Mouse (Mus musculus): ENCODE measurements around the gene Gm28036. TPM values are rescaled to one million over a fixed set of nuclear protein-coding genes. Genes with fewer than 3 reads are reported as not detected.

Gm28036 gene
- polyA plus RNA-seq, 1 experiment from 2014 or later, result 6.2 TPM

DNA sequence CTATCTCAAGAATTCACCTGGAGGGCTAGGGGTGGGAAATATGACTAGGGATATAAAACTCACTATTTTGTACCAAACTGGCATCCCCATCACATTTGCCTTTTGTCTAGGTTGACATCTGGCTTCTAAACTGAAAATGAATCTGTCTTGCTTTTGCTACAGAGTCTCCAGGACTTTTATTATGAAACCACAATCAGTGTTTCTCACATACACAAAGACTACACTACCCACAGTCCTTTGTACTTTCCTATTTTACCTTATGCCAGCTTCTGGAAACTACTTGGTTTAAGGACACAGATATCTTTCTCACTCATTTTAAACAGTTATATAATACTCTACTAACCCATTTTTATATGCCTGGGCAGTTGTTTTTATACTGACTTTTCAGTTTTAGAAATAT lies 101.4 kb downstream of the Gm28036 start:
- H3K4me3 ChIP-seq (ENCODE audit: low read depth, low read length), result no peak overlapping the region
- H3K9me3 ChIP-seq (replicated peaks; ENCODE audit: control insufficient read depth, low read length), result no peaks in the 10 kb centered on the region
- no peaks in the 10 kb centered on the region for H3K27me3 ChIP-seq (ENCODE audit: control insufficient read depth, insufficient read depth, low read depth, low read length)
- no peaks in the 10 kb centered on the region for H3K36me3 ChIP-seq (ENCODE audit: control insufficient read depth, insufficient read depth)
- no peak overlapping the region for H3K9ac ChIP-seq (ENCODE audit: low read depth, low read length)
- no peak for ATAC-seq (ENCODE audit: low read depth)
- H3K4me1 ChIP-seq (ENCODE audit: control insufficient read depth, low read depth, low read length), result peaks cover 23% of the 10 kb centered on the region
- no peak overlapping the region for H3K27ac ChIP-seq (ENCODE audit: low read length)
- no peak overlapping the region for H3K4me2 ChIP-seq (ENCODE audit: low read depth, low read length)

Other genes with a start within 250 kb of the Gm28036 start
- 26.5 and 34.1 TPM in 2 replicates for gene Uqcc1, start 196.8 kb downstream of the Gm28036 start, polyA plus RNA-seq (2015; fragmentation: Nextera tagmentation; extraction: Ambion mirVana)
- gene Gm15557, start 186.4 kb downstream of the Gm28036 start, polyA plus RNA-seq (2015; fragmentation: Nextera tagmentation; extraction: Ambion mirVana), result not detected in 2 replicates
- gene Gdf5, start 181.7 kb downstream of the Gm28036 start, polyA plus RNA-seq (2015; fragmentation: Nextera tagmentation; extraction: Ambion mirVana), result not detected in 2 replicates
- 6.6 and 7.0 TPM in 2 replicates for gene Cep250, start 170.6 kb downstream of the Gm28036 start, polyA plus RNA-seq (2015; fragmentation: Nextera tagmentation; extraction: Ambion mirVana)
- 0.54 and 0.98 TPM in 2 replicates for gene 6430550D23Rik, start 119.1 kb downstream of the Gm28036 start, polyA plus RNA-seq (2015; fragmentation: Nextera tagmentation; extraction: Ambion mirVana)
- 93.2 and 93.9 TPM in 2 replicates for gene Ergic3, start 119.0 kb downstream of the Gm28036 start, polyA plus RNA-seq (2015; fragmentation: Nextera tagmentation; extraction: Ambion mirVana)
- gene Fer1l4, start 74.1 kb downstream of the Gm28036 start, polyA plus RNA-seq (2015; fragmentation: Nextera tagmentation; extraction: Ambion mirVana), result not detected in 2 replicates
- 0.54 and 0.72 TPM in 2 replicates for gene Spag4, start 61.9 kb downstream of the Gm28036 start, polyA plus RNA-seq (2015; fragmentation: Nextera tagmentation; extraction: Ambion mirVana)
- gene Cpne1, start 15.1 kb downstream of the Gm28036 start, polyA plus RNA-seq (2015; fragmentation: Nextera tagmentation; extraction: Ambion mirVana), result 19.4 and 22.6 TPM in 2 replicates
- 7.8 and 8.9 TPM in 2 replicates for gene Rbm12, start 15.1 kb downstream of the Gm28036 start, polyA plus RNA-seq (2015; fragmentation: Nextera tagmentation; extraction: Ambion mirVana)
- 180 and 191 TPM in 2 replicates for gene Romo1, start 16.9 kb upstream of the Gm28036 start, polyA plus RNA-seq (2015; fragmentation: Nextera tagmentation; extraction: Ambion mirVana)
- 44.5 and 44.7 TPM in 2 replicates for gene Nfs1, start 17.1 kb upstream of the Gm28036 start, polyA plus RNA-seq (2015; fragmentation: Nextera tagmentation; extraction: Ambion mirVana)
- gene Rbm39, start 53.1 kb upstream of the Gm28036 start, polyA plus RNA-seq (2015; fragmentation: Nextera tagmentation; extraction: Ambion mirVana), result 229 and 233 TPM in 2 replicates
- gene Phf20, start 69.4 kb upstream of the Gm28036 start, polyA plus RNA-seq (2015; fragmentation: Nextera tagmentation; extraction: Ambion mirVana), result 10.9 and 13.8 TPM in 2 replicates
- 1.6 and 1.9 TPM in 2 replicates for gene Cnbd2, start 185.2 kb upstream of the Gm28036 start, polyA plus RNA-seq (2015; fragmentation: Nextera tagmentation; extraction: Ambion mirVana)
- gene Scand1, start 185.6 kb upstream of the Gm28036 start, polyA plus RNA-seq (2015; fragmentation: Nextera tagmentation; extraction: Ambion mirVana), result 20.7 and 21.4 TPM in 2 replicates

All from liver, embryonic 16.5 days (tissue).